Mouse (Mus musculus) heart, embryonic 16.5 days (tissue): ENCODE measurements at regions not wholly inside any gene's neighbourhood (a gene's known extent, or its start where the extent isn't known, plus 50 kb on each side); places are given as distances from the start of the nearest gene placed in this dataset.

Source experiments
- ATAC-seq: fragments of 200-750 bp; cut with Nextera tagmentation; replicated peaks from 2 replicates; pipeline ENCODE4 v1.8.0; 2017; ENCODE audit warnings: moderate number of reproducible peaks; ENCODE audit not compliant: insufficient read depth, low FRiP score; ENCODE audit errors: extremely low read depth
- H3K27ac ChIP-seq: fragments of 300-500 bp; sonication (generic); 2 replicates; pipeline ENCODE4 v1.5.1; 2014; ENCODE audit warnings: mild to moderate bottlenecking, low read length, control low read depth, moderate library complexity
- H3K27me3 ChIP-seq: fragments of 300-500 bp; sonication (generic); 2 replicates; pipeline ENCODE4 v1.6.1; 2014; ENCODE audit warnings: low read length, mixed read lengths; ENCODE audit not compliant: control insufficient read depth, insufficient read depth
- H3K36me3 ChIP-seq: fragments of 300-500 bp; sonication (generic); 2 replicates; pipeline ENCODE4 v1.6.1; 2014; ENCODE audit not compliant: control insufficient read depth, insufficient read depth
- H3K4me1 ChIP-seq: fragments of 300-500 bp; sonication (generic); 2 replicates; pipeline ENCODE4 v1.6.1; 2014; ENCODE audit warnings: low read length, mixed read lengths; ENCODE audit not compliant: control insufficient read depth, insufficient read depth
- H3K4me2 ChIP-seq: fragments of 300-500 bp; sonication (generic); 2 replicates; pipeline ENCODE4 v1.6.1; 2014; ENCODE audit warnings: low read depth, mild to moderate bottlenecking, control low read depth, low read length
- H3K4me3 ChIP-seq: fragments of 300-500 bp; sonication (generic); 2 replicates; pipeline ENCODE4 v1.5.1; 2014; ENCODE audit warnings: mild to moderate bottlenecking, control low read depth, low read length
- H3K9ac ChIP-seq: fragments of 300-500 bp; sonication (generic); 2 replicates; pipeline ENCODE4 v1.6.1; 2014; ENCODE audit warnings: low read length, control low read depth
- H3K9me3 ChIP-seq: fragments of 300-500 bp; sonication (generic); replicated peaks from 2 replicates; pipeline ENCODE4 v1.6.1; 2016; ENCODE audit warnings: low read length; ENCODE audit not compliant: control insufficient read depth
- WGBS: fragments of 180-500 bp; shearing (Covaris S2); extraction: QIAGEN DNeasy Blood & Tissue Kit; methylation state at CpG from one replicate; pipeline ENCODE4 v1.1.7; 2014; 5-methylcytosine and 5-hydroxymethylcytosine counted together

DNA sequence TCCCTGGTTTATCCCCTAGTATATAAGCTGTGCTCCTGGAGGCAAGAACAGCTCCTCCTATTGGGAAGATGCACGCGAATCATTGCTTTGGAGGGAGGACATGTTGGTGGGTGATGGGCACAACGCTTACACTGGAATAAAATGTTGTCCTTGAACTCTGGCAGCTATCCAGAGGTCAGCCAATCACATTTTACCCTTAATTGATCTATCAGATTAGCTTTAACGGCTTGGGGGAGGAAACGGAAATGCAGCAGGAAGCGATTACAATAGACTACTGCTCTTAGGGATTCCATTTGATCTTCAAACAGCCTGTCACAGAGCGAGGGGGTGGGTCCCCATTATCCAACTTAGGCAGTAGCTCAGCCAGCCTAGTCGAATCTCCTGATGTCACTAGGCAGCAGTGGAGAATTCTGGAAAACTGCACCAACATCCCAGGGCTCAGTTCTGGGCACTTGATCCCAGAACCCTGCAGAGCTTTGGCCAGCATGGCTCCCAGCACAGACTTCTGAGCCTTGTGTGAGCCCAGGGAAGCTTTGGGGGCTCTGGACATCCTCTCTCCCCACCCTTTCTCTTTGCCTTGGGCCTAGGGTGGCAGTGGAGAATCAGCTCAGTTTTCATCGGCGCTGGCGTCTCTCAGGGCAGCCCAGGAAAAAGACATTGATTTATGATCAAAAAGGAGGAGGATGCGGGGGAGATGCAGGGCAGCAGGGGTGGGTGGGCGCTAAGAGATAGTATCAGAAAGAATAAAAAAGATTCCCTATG, 275.4 kb downstream of the Uaca start:
- no peak overlapping the region for H3K4me3 ChIP-seq
- no peaks in the 10 kb centered on the region for H3K4me1 ChIP-seq
- H3K4me2 ChIP-seq, result no peak overlapping the region
- H3K9ac ChIP-seq, result no peak overlapping the region
- H3K27ac ChIP-seq, result no peak overlapping the region
- ATAC-seq, result no peak
- WGBS, result 46% methylated on average over 13 of the region's 13 CpGs
- peaks cover 11% of the 10 kb centered on the region for H3K27me3 ChIP-seq
- no peaks in the 10 kb centered on the region for H3K9me3 ChIP-seq
- no peaks in the 10 kb centered on the region for H3K36me3 ChIP-seq

- no peaks in the 10 kb centered on the region for H3K9me3 ChIP-seq
- H3K36me3 ChIP-seq, result no peaks in the 10 kb centered on the region
- H3K27ac ChIP-seq, result no peak overlapping the region
- no peak overlapping the region for H3K4me2 ChIP-seq
- 62% methylated on average over 8 of the region's 8 CpGs for WGBS
- no peak for ATAC-seq
- H3K4me3 ChIP-seq, result no peak overlapping the region
- H3K27me3 ChIP-seq, result peaks cover 11% of the 10 kb centered on the region
- H3K4me1 ChIP-seq, result no peaks in the 10 kb centered on the region
- no peak overlapping the region for H3K9ac ChIP-seq
Measured at GRCm38 (mm10) chr9:61070315-61070707, 276.0 kb downstream of the Uaca start.

DNA sequence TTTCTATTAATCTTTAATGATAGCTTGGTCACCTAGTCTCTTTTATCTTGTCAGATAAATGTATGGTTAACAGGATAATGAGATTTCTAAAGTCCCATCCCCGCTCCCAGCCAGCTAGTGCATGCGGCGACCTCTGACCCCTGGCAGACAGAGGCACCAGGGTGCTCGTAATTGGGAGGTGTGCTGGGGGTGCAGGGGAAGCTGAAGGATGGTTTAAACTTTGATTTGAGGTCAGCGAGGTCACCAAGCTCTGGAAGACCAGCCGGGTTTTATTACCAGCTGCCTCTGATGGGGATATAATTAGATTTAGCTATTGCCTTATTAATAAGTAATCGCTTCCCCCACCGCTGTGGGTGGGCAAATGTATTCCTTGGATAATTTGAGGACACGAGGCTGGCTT, 276.5 kb downstream of the Uaca start:
- Histone ChIP-seq H3K4me2 (no peak overlapping the region), H3K4me3 (no peak overlapping the region), H3K9me3 (no peaks in the 10 kb centered on the region), H3K36me3 (no peaks in the 10 kb centered on the region), H3K27me3 (peaks cover 10% of the 10 kb centered on the region), H3K9ac (no peak overlapping the region), H3K27ac (no peak overlapping the region), H3K4me1 (no peaks in the 10 kb centered on the region)
- 66% methylated on average over 9 of the region's 9 CpGs for WGBS
- no peak for ATAC-seq

GRCm38 (mm10) chr9:61073482-61073881, 279.1 kb downstream of the Uaca start:
- WGBS, result 35% methylated on average over 4 of the region's 4 CpGs
- peaks cover 8% of the 10 kb centered on the region; the same call in 1 of the 2 replicates for H3K27me3 ChIP-seq
- H3K4me2 ChIP-seq, result no peak overlapping the region
- no peaks in the 10 kb centered on the region for H3K4me1 ChIP-seq
- no peak for ATAC-seq
- no peak overlapping the region for H3K27ac ChIP-seq
- no peak overlapping the region for H3K9ac ChIP-seq
- H3K9me3 ChIP-seq, result no peaks in the 10 kb centered on the region
- no peaks in the 10 kb centered on the region for H3K36me3 ChIP-seq
- H3K4me3 ChIP-seq, result no peak overlapping the region

GRCm38 (mm10) chr9:61075071-61075470, 280.7 kb downstream of the Uaca start:
- H3K4me2 ChIP-seq, result no peak overlapping the region
- no peak overlapping the region for H3K4me3 ChIP-seq
- no peak overlapping the region for H3K27ac ChIP-seq
- H3K36me3 ChIP-seq, result no peaks in the 10 kb centered on the region
- H3K27me3 ChIP-seq, result peaks cover 6% of the 10 kb centered on the region; the same call in 1 of the 2 replicates
- H3K4me1 ChIP-seq, result no peaks in the 10 kb centered on the region
- ATAC-seq, result no peak
- H3K9me3 ChIP-seq, result no peaks in the 10 kb centered on the region
- no peak overlapping the region for H3K9ac ChIP-seq
- WGBS, result 73% methylated on average over 4 of the region's 4 CpGs

DNA sequence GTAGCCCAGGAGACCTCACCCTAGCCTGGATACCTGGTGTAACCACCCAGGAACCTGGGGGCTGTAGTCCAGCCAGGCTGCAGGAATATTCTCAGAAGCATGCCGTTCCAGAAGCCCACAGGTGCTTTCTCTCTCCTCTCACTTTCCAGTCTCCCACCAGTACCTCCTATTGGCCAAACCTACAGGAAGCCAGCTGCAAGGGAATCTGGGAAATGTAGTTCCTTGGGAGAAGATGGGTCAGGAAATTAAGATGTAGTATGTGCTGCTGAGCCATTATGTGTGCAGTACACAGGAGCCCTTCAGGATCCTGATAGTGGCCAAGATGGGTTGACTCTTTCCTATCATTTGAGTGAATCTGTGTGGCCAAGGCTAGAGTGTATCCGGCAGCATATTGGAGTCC, 282.8 kb downstream of the Uaca start:
- no peaks in the 10 kb centered on the region for H3K9me3 ChIP-seq
- H3K9ac ChIP-seq, result no peak overlapping the region
- no peaks in the 10 kb centered on the region for H3K36me3 ChIP-seq
- peaks cover 6% of the 10 kb centered on the region; the same call in 1 of the 2 replicates for H3K27me3 ChIP-seq
- H3K4me3 ChIP-seq, result no peak overlapping the region
- H3K27ac ChIP-seq, result no peak overlapping the region
- no peak overlapping the region for H3K4me2 ChIP-seq
- no peaks in the 10 kb centered on the region for H3K4me1 ChIP-seq
- WGBS, result 52% methylated on average over 2 of the region's 2 CpGs
- ATAC-seq, result no peak

- Histone ChIP-seq H3K36me3 (no peaks in the 10 kb centered on the region), H3K4me3 (no peak overlapping the region), H3K27me3 (peaks cover 6% of the 10 kb centered on the region; the same call in 1 of the 2 replicates), H3K9me3 (no peaks in the 10 kb centered on the region), H3K27ac (no peak overlapping the region), H3K4me1 (no peaks in the 10 kb centered on the region), H3K9ac (no peak overlapping the region), H3K4me2 (no peak overlapping the region)
- no peak for ATAC-seq
- 64% methylated on average over 4 of the region's 4 CpGs for WGBS
Measured at GRCm38 (mm10) chr9:61077807-61078206, 283.5 kb downstream of the Uaca start.

DNA sequence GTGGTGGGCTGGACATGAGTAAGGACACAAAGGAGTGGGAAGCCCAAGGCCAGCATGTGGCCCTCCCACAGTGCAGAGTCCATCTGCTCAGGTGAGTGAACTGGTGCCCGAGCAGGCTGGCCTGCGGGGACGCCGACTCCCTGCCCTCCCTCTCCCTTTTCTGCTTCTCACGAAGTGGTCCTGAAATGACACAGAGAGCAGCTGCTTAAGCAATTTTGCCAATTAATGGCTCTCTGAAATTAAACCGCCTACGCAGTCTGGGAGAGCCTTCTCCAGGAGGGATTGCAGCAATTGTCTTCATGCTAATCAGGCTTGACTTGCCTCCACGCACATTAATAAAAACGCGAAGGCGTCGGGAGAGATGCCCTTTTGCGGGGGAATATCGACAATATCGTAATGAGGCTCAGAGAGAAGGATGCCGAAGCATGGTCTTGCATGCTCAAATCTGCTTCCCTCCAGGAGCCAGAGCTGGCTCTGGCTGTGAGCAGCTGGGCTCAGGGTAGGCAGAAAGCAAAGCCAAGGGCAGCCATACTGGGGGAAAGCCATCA, 287.2 kb downstream of the Uaca start:
- peaks cover 6% of the 10 kb centered on the region; the same call in 1 of the 2 replicates for H3K27me3 ChIP-seq
- WGBS, result 84% methylated on average over 16 of the region's 16 CpGs
- ATAC-seq, result no peak

GRCm38 (mm10) chr9:61084655-61085230, 287.4 kb upstream of the Tle3 start:
- peaks cover 6% of the 10 kb centered on the region; the same call in 1 of the 2 replicates for H3K27me3 ChIP-seq
- 74% methylated on average over 13 of the region's 13 CpGs for WGBS
- no peak for ATAC-seq

More for the DNA sequence above, 287.2 kb downstream of the Uaca start:
- Histone ChIP-seq H3K9me3 (no peaks in the 10 kb centered on the region), H3K9ac (no peak overlapping the region), H3K27ac (no peak overlapping the region), H3K4me3 (no peak overlapping the region), H3K36me3 (no peaks in the 10 kb centered on the region), H3K4me1 (no peaks in the 10 kb centered on the region), H3K4me2 (no peak overlapping the region)

More at GRCm38 (mm10) chr9:61084655-61085230, 287.4 kb upstream of the Tle3 start:
- H3K4me1 ChIP-seq, result no peaks in the 10 kb centered on the region
- no peaks in the 10 kb centered on the region for H3K9me3 ChIP-seq
- H3K9ac ChIP-seq, result no peak overlapping the region
- H3K4me2 ChIP-seq, result no peak overlapping the region
- no peak overlapping the region for H3K27ac ChIP-seq
- no peaks in the 10 kb centered on the region for H3K36me3 ChIP-seq
- H3K4me3 ChIP-seq, result no peak overlapping the region
